Mouse (Mus musculus) common myeloid progenitor, adult 5-6 weeks (primary cell): Measurements from ENCODE around the gene Mobp. TPM values are rescaled to one million over a fixed set of nuclear protein-coding genes. Genes with fewer than 3 reads are reported as not detected.
A peak's percentile ranks its signal among the peaks of the same experiment; 100 is the strongest.
"Not testable (repeated sequence)": the region's sequence is repeated elsewhere in the genome, so short reads cannot be mapped to it uniquely, and the experiment has no call there.

ENCODE experiments used
- ATAC-seq: replicated peaks from 2 replicates; pipeline ENCODE4 v1.8.0; 2016; ENCODE audit warnings: low read depth, mild to moderate bottlenecking, moderate TSS enrichment, inconsistent platforms; ENCODE audit not compliant: poor library complexity, severe bottlenecking
- total RNA-seq: library from RNA; stranded (forward); fragments of 200-1000, 187-1606 nt; gene quantifications from 2 replicates; pipeline ENCODE4 v1.2.3, GENCODE M21; 2017

Gene Mobp
- total RNA-seq: not detected in 2 replicates

DNA sequence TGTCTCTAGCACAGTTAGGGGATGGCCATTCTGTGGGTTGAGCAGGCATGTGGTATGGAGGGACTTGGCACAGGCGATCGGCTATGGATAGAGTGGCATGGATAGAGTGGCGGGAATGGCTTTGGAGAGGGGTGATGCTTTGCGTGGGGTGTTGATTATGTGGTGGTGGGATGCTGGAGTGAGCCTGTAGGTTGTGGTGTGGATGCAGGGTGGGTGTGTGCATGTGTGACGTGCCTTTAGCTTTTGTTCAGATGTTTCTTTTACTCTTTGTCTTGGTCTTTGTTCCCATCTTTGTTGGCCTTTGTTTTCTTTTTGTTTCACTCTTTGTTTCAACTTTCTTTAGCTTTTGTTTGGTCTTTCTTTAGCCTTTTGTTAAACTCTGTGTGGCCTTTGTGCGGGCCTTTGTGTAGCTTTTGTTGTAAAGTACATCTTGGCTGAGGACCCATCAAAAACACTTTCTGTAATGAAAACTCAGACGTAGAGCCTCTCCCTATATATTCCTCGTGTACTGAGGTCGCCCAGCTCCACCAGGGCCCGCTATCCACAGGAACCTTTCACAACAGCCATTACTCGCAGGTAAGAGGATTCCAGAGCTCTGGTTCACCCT lies at the start of gene Mobp:
Mobp (plus strand) TSS at position 486 of the 607 bp plus-strand sequence.
- no peak for ATAC-seq

GRCm38 (mm10) chr9:120101165-120101564 lies 48.3 kb upstream of the Mobp start:
- peak; percentile 15; the same call in 1 of the 2 replicates for ATAC-seq

GRCm38 (mm10) chr9:120108953-120109352 lies 40.6 kb upstream of the Mobp start:
- ATAC-seq: not testable (repeated sequence)

DNA sequence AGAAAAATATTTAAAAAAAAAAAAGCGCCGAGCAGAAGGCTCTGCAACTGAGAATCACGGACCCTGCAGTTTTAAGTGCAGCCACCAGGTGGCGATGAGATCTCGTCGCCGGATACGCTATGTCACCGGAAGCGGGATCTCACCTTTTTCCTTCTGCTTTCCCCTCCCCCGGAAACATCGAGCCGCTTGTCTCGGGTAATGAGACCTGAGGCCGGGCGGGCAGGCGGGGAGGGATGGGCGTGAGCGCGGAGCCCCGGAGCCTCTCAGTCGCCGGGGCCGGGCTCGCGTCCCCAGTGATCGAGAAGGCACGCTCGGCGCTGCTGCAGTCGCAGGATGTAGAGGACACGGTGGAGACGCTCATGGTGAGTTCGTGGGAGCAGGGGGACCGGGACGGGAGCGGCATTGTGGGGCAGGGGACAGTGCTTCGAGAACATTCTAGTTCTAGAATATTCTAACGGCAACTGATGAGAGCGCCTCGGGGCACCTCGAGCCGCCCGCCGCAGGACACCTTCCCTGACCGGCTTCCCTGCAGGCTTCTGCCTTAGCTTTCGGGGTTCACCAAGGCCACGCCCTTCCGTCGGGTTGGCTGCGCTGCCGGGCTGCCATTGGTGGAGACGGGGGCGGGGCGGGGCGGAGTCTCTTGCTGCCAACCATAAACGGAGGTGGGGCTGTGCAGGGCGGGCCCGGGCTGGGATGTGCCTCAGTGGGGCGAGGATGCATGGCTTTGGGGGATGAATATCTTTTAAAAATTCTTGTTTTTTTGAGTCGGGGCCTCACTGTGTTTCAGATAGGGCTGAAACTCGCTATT lies 39.1 kb upstream of the Mobp start, which contains the start of gene Slc25a38:
Slc25a38 (plus strand) TSS at position 164 of the 808 bp plus-strand sequence.
- ATAC-seq: peak; percentile 89

DNA sequence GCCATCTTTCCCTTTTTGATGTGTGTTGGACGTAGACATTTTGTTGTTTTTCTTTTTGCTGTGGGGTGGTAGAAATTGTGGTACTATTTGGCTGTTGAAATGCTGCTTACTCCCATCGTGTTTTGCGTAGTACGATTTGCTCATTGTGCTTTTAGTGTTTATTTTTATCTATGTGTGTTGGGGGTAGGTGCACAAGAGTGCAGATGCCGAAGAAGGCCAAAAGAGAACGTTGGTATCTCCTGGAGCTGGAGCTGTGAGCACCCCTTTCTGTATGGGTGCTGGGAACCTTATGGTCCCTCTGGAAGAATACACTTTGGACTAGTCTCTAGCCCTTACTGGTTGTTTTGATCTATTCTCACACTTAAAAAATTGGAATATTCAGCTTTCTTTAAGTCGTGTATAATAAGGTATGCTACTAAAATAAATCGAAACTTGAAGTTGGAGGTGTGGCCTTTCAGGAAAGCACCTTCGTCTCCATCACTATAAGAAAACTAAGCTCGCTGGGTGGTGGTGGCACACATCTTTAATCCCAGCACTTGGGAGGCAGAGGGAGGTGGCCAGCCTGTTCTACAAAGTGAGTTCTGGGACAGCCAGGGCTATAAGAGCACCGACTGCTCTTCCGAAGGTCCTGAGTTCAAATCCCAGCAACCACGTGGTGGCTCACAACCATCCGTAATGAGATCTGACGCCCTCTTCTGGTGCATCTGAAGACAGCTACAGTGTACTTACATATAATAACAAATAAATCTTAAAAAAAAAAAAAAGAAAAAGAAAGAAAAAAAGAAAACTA lies 38.2 kb upstream of the Mobp start:
- ATAC-seq: no peak

DNA sequence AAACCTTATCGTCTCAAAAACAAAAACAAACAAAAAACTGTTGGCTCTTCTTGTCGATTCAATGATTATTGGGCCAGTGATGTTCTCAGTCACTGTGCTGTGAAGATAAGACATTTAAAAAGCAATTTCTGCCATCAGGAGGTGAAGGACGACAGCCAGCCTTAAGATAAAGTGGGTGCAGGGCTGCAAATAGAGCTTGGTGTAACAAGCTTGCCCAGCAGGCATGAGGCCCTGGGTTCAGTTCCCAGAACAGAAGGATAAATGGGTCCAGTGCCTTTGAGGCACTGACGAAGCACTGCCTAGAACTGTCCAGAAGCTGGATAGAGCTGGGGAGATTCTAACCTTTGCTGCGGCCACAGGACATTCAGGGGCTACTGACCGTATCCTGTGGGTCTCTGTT lies 37.0 kb upstream of the Mobp start:
- ATAC-seq: no peak

GRCm38 (mm10) chr9:120113456-120113855 lies 36.1 kb upstream of the Mobp start:
- ATAC-seq: no peak

- no peak for ATAC-seq
These were observed 35.3 kb upstream of the Mobp start for GRCm38 (mm10) chr9:120114051-120114788.

DNA sequence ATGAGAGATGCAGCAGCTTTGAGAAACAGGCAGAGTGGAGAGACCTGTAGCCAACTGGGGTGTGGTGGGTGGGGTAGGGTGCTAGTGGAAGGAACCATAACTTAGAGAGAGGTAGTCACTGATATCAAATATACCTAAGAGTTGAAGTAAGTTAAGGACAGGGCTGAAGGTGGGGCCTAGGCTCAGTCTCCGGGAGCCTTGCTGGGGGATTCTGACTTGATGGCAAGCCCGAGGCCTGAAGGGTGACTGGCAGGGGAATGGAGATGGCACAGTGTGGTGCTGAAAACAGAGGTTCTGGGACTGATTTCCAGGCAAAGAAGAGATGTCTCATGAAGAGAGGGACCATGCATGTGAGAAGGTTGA lies 34.7 kb upstream of the Mobp start:
- ATAC-seq: no peak

- peak; percentile 53 for ATAC-seq
These were observed 33.9 kb upstream of the Mobp start for GRCm38 (mm10) chr9:120115580-120115979.

DNA sequence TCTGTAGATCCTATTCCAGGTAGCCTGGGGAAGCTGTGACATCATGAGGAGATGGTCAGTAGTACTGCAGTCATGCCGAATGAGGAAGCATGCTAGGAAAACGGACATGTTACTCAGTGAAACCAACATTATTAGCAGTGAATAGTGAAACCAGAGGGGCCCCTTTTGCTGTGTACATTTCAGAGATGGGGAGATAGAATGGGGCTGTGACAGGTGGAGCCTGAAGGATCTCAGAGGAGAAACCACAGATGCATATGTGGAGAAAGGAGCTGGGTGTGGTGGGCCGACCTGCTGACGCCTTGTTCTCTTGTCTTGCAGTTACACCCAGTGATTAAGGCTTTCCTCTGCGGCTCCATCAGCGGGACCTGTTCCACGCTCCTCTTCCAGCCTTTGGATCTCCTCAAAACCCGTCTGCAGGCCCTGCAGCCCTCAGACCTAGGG lies 33.3 kb upstream of the Mobp start:
- peak; percentile 39 for ATAC-seq

- ATAC-seq: peak; percentile 42
These were observed 31.3 kb upstream of the Mobp start for GRCm38 (mm10) chr9:120118212-120118611.

- ATAC-seq: no peak
These were observed 29.0 kb upstream of the Mobp start for GRCm38 (mm10) chr9:120120503-120120902.

GRCm38 (mm10) chr9:120126868-120127267 lies 22.6 kb upstream of the Mobp start:
- ATAC-seq: no peak

DNA sequence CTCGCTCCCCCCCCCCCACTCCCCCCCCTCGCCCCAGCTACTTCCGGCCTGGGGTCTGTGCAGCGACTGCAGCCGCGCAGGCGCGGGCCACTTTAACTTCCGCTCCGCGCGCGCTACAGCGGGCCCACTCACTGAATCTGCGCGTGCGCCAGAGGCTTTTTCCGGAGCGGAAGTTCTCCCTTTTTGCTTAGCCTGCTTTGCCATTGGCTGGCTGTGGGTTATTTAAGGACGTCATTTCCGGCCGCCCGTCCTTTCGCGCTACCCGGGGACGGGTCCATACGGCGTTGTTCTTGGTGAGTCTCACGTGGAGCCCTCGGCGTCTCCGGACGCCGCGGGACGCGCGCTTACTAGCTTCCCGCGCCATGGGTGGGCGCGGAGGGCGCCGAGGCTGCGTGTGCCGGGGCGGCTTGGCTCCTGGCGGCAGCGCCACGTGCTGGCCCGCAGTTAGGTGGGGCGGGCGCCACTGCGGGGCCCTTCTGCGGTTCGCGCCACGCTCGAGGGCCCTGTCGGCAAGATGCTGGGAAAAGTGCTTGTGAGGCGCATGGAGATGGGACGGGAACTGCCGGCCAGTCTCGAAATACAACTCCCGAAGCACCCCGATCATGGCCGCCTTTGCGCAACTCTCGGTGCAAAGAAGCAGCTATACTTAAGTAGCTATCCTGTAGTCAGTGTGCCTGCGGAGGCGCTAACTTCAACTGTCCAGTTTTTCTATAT lies 21.8 kb upstream of the Mobp start, which contains the start of gene Rpsa:
Rpsa (plus strand) TSS at position 152 of the 714 bp plus-strand sequence.
- peak; percentile 96 for ATAC-seq

- ATAC-seq: no peak
These were observed 20.2 kb upstream of the Mobp start for GRCm38 (mm10) chr9:120129276-120129675.

- ATAC-seq: no peak
These were observed 17.7 kb upstream of the Mobp start for GRCm38 (mm10) chr9:120131784-120132288.

GRCm38 (mm10) chr9:120132980-120133754 lies 16.3 kb upstream of the Mobp start:
- peak; percentile 40 for ATAC-seq
